In the genomic region with DNA sequence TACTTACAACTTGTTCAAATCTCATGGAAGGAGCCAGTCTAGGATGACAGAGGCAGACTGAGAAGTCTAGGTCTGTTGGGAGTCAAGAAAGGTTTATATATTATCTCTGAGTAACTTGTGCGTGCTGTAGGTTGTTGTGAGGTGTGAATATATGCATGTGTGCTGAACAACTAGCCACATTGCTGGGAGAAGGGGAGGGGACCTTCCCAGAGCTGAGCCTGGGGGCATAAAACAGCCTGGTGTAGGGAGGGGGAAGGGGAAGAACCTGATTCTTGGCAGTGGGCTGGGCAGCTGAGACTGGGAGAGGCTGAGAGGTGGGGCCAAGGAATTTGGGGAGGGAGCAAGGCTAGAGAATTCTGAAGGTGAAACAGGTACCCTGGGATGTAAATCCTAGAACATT, we compare ENCODE assay signal across 28 mouse cellular contexts. TPM values are rescaled to one million over a fixed set of nuclear protein-coding genes. Genes with fewer than 3 reads are reported as not detected.
"Had no signal": no experiment of that assay in that cellular context is flagged by ENCODE, and none has a peak within 500 bp of the region (broad histone marks: within the 10 kb centered on the region; RNA-seq: fewer than 3 reads in every experiment).

Gene Trpv5, minus strand, starts transcription at position 101 of the 400 bp plus-strand sequence.

- H3K36me3 ChIP-seq: intestine, embryonic 15.5 days had no signal

- H3K9me3 ChIP-seq: intestine, embryonic 15.5 days; liver, embryonic 13.5 days had no signal

- H3K4me1 ChIP-seq: intestine, embryonic 15.5 days had no signal

- H3K9ac ChIP-seq: intestine, embryonic 15.5 days; liver, embryonic 13.5 days had no signal

- H3K4me2 ChIP-seq: intestine, embryonic 15.5 days; liver, embryonic 13.5 days; midbrain, embryonic 11.5 days had no signal

- H3K27me3 ChIP-seq: intestine, embryonic 15.5 days; liver, embryonic 13.5 days had no signal

- DNase-seq: layer of hippocampus, adult 9-11 months; liver, embryonic 13.5 days; lung, adult 2 months; lung, postnatal 14 days; lung, postnatal 4 days; midbrain, embryonic 14.5 days; right cerebral cortex, adult 18-20 months; right cerebral cortex, postnatal 14 days; right cerebral cortex, postnatal 4 days; thymus, postnatal 36 days had no signal

- H3K4me3 ChIP-seq: intestine, embryonic 15.5 days; layer of hippocampus, adult 2 months; liver, embryonic 13.5 days had no signal

- H3K27ac ChIP-seq: intestine, embryonic 15.5 days; layer of hippocampus, adult 2 months; liver, embryonic 13.5 days; stomach, postnatal 0 days had no signal

- ATAC-seq: intestine, embryonic 15.5 days had no signal

RNA-seq across cellular contexts. Expression of gene Trpv5, which starts in this region (rescaled TPM):
- total RNA-seq: layer of hippocampus, adult 2 months; layer of hippocampus, postnatal 25 days; left cerebral cortex, adult 18-20 months; left cerebral cortex, postnatal 10 days; left cerebral cortex, postnatal 36 days; liver, adult 2 months; midbrain, postnatal 0 days had no signal
- polyA plus RNA-seq: large intestine, adult 2 months; limb, embryonic 11.5 days; limb, embryonic 14.5 days; liver, adult 2 months; liver, embryonic 13.5 days; lung, adult 2 months; lung, embryonic 16.5 days; midbrain, embryonic 11.5 days; midbrain, embryonic 14.5 days; midbrain, postnatal 0 days; neural tube, embryonic 11.5 days; neural tube, embryonic 14.5 days; stomach, embryonic 14.5 days; stomach, postnatal 0 days; urinary bladder, adult 2 months had no signal
